19 mouse cellular contexts compared by ENCODE assay signal in the genomic region with DNA sequence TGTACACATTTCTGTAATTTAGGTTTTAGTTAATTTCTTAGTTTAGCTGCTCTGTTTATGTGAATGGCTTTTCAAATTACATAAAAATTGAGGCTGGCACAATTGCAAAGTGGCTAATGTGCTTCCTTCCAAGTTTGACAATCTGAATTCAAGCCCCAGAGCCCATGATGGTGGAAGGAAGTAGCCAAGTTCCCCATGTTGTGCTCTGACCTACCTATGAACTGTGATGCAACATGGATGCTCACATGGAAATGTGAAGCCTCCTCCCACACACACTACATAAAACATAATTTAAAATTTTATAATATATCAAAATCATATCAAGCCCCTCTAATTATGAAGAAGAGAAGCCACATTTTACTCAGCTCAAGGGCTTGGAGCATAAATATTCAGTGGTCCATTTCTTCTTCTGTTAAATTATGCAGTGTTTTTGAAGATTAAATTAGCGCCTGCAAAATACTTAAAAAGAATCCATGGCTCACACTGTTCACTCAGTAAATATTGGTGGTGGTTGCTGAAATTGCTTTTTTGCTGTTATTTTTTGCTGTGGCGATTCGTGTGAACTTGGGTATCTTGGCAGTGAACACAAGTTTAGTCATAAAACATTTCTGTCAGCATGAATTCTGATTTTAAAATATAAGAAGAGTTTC.
DNase-seq lines count a peak whose midpoint lies in the region; ATAC-seq and TF ChIP-seq lines count a peak whose summit lies in the region.
"Had no signal": no experiment of that assay in that cellular context is flagged by ENCODE, and none has a peak within 500 bp of the region (broad histone marks: within the 10 kb centered on the region; RNA-seq: fewer than 3 reads in every experiment).

No protein-coding gene starts in this region.

- no peaks in the 10 kb centered on the region for H3K4me1 ChIP-seq in midbrain, embryonic 12.5 days
- H3K4me1 ChIP-seq in midbrain, embryonic 13.5 days (replicated peaks) = no peaks in the 10 kb centered on the region
- no peaks in the 10 kb centered on the region for H3K4me1 ChIP-seq in embryonic facial prominence, embryonic 12.5 days
- peaks cover 2% of the 10 kb centered on the region for H3K4me1 ChIP-seq in forebrain, embryonic 16.5 days (replicated peaks; ENCODE audit: control insufficient read depth, insufficient read depth, low read length)
- H3K4me1 ChIP-seq: heart, embryonic 10.5 days; liver, embryonic 13.5 days; lung, embryonic 15.5 days had no signal

- no peak overlapping the region for H3K9ac ChIP-seq in midbrain, embryonic 12.5 days (replicated peaks)
- no peak overlapping the region for H3K9ac ChIP-seq in midbrain, embryonic 13.5 days (replicated peaks)
- no peak overlapping the region for H3K9ac ChIP-seq in embryonic facial prominence, embryonic 12.5 days
- H3K9ac ChIP-seq in forebrain, embryonic 16.5 days (replicated peaks; ENCODE audit: low read depth, low read length) = no peak overlapping the region
- H3K9ac ChIP-seq: liver, embryonic 13.5 days; lung, embryonic 15.5 days had no signal

- no peaks in the 10 kb centered on the region for H3K9me3 ChIP-seq in midbrain, embryonic 12.5 days
- no peaks in the 10 kb centered on the region for H3K9me3 ChIP-seq in midbrain, embryonic 13.5 days
- H3K9me3 ChIP-seq in embryonic facial prominence, embryonic 12.5 days = no peaks in the 10 kb centered on the region
- H3K9me3 ChIP-seq in forebrain, embryonic 16.5 days (ENCODE audit: control insufficient read depth, low read length) = no peaks in the 10 kb centered on the region
- H3K9me3 ChIP-seq: heart, embryonic 10.5 days; liver, embryonic 13.5 days; lung, embryonic 15.5 days had no signal

- ATAC-seq in midbrain, embryonic 12.5 days (ENCODE audit: low FRiP score, low read depth) = 0 out of 2 replicates have a peak, but pooled peaks have one; percentile 30
- no peak for ATAC-seq in midbrain, embryonic 13.5 days
- ATAC-seq in embryonic facial prominence, embryonic 12.5 days (ENCODE audit: insufficient number of reproducible peaks, insufficient read depth, low FRiP score, low TSS enrichment) = no peak
- ATAC-seq in forebrain, embryonic 16.5 days = peak; percentile 77

- no peaks in the 10 kb centered on the region for H3K27me3 ChIP-seq in midbrain, embryonic 12.5 days
- no peaks in the 10 kb centered on the region for H3K27me3 ChIP-seq in midbrain, embryonic 13.5 days
- H3K27me3 ChIP-seq in embryonic facial prominence, embryonic 12.5 days = no peaks in the 10 kb centered on the region
- no peaks in the 10 kb centered on the region for H3K27me3 ChIP-seq in forebrain, embryonic 16.5 days (replicated peaks; ENCODE audit: control insufficient read depth, insufficient read depth, low read length)
- H3K27me3 ChIP-seq: liver, embryonic 13.5 days; lung, embryonic 15.5 days had no signal

- no peak for TF ChIP-seq CTCF in brain, embryonic 14.5 days (IDR thresholded peaks at IDR 0.05; ENCODE audit: borderline replicate concordance, extremely low read depth, insufficient read depth, insufficient read length)

- H3K27ac ChIP-seq in midbrain, embryonic 12.5 days (replicated peaks) = no peak overlapping the region
- H3K27ac ChIP-seq in midbrain, embryonic 13.5 days = no peak overlapping the region
- H3K27ac ChIP-seq in embryonic facial prominence, embryonic 12.5 days = peak overlapping the region; percentile 60; the same call in 1 of the 2 replicates
- 0 out of 2 replicates have a peak overlapping the region, but pooled peaks have one; percentile 28 for H3K27ac ChIP-seq in forebrain, embryonic 16.5 days (ENCODE audit: low read length)
- H3K27ac ChIP-seq: heart, embryonic 10.5 days; liver, embryonic 13.5 days; lung, embryonic 15.5 days; macrophage; stomach, postnatal 0 days had no signal

- no peak overlapping the region for H3K4me2 ChIP-seq in midbrain, embryonic 12.5 days (replicated peaks)
- no peak overlapping the region for H3K4me2 ChIP-seq in midbrain, embryonic 13.5 days (replicated peaks)
- no peak overlapping the region for H3K4me2 ChIP-seq in embryonic facial prominence, embryonic 12.5 days (replicated peaks)
- no peak overlapping the region for H3K4me2 ChIP-seq in forebrain, embryonic 16.5 days (ENCODE audit: low read length)
- H3K4me2 ChIP-seq: liver, embryonic 13.5 days; lung, embryonic 15.5 days had no signal

- H3K36me3 ChIP-seq in midbrain, embryonic 12.5 days = no peaks in the 10 kb centered on the region
- no peaks in the 10 kb centered on the region for H3K36me3 ChIP-seq in midbrain, embryonic 13.5 days
- H3K36me3 ChIP-seq in embryonic facial prominence, embryonic 12.5 days = no peaks in the 10 kb centered on the region
- no peaks in the 10 kb centered on the region for H3K36me3 ChIP-seq in forebrain, embryonic 16.5 days (ENCODE audit: control insufficient read depth, insufficient read depth)
- H3K36me3 ChIP-seq: heart, embryonic 10.5 days; liver, embryonic 13.5 days; lung, embryonic 15.5 days had no signal

- no peak overlapping the region for H3K4me3 ChIP-seq in midbrain, embryonic 12.5 days
- no peak overlapping the region for H3K4me3 ChIP-seq in midbrain, embryonic 13.5 days (replicated peaks)
- no peak overlapping the region for H3K4me3 ChIP-seq in embryonic facial prominence, embryonic 12.5 days
- H3K4me3 ChIP-seq in forebrain, embryonic 16.5 days (replicated peaks; ENCODE audit: low read length) = no peak overlapping the region
- H3K4me3 ChIP-seq: heart, embryonic 10.5 days; liver, embryonic 13.5 days; lung, embryonic 15.5 days had no signal

- 65% methylated on average over 3 of the region's 3 CpGs for WGBS in midbrain, embryonic 12.5 days
- 60% methylated on average over 3 of the region's 3 CpGs for WGBS in midbrain, embryonic 13.5 days
- 45% methylated on average over 3 of the region's 3 CpGs for WGBS in embryonic facial prominence, embryonic 12.5 days
- WGBS in forebrain, embryonic 16.5 days = 19% methylated on average over 3 of the region's 3 CpGs

- no peak for TF ChIP-seq POLR2A in brain, embryonic 14.5 days (IDR thresholded peaks at IDR 0.05; ENCODE audit: borderline replicate concordance, extremely low read depth, insufficient read depth, insufficient read length, poor library complexity, severe bottlenecking)

- DNase-seq in brain, embryonic 14.5 days (ENCODE audit: low read depth) = peak; percentile 49
- no peak for DNase-seq in lung, adult 18-20 months
- no peak for DNase-seq in thymus, adult 18-20 months
- DNase-seq: adrenal gland, adult 8-10 months; cerebellum, postnatal 14 days; kidney, adult 18-20 months; kidney, postnatal 14 days; left cerebral cortex, postnatal 4 days; liver, embryonic 13.5 days; retina, postnatal 1 day; thymus, postnatal 14 days had no signal

Comparison
In these comparisons a context has a peak if more than half of its experiments do, and no peak if none do; other contexts are left out.
1. ATAC-seq: peak in midbrain, embryonic 12.5 days (single experiment) and forebrain, embryonic 16.5 days (single experiment); none in midbrain, embryonic 13.5 days (single experiment) and embryonic facial prominence, embryonic 12.5 days (single experiment).
2. H3K27ac ChIP-seq: peak in embryonic facial prominence, embryonic 12.5 days (single experiment) and forebrain, embryonic 16.5 days (single experiment); none in midbrain, embryonic 12.5 days (single experiment) and midbrain, embryonic 13.5 days (single experiment).